Mouse (Mus musculus) T-helper 2 cell (primary cell): ENCODE measurements around the gene Upk3b.
"Not testable (repeated sequence)": the region's sequence is repeated elsewhere in the genome, so short reads cannot be mapped to it uniquely, and the experiment has no call there.

ENCODE experiments used
- in situ Hi-C: fragments of 300-600 bp; cut with MboI, MseI; formaldehyde crosslinking; loops from one replicate; pipeline ENCODE4 v1.15.1; 2025; ENCODE audit warnings: high pct_unique_total_duplicates

Gene Upk3b

DNA sequence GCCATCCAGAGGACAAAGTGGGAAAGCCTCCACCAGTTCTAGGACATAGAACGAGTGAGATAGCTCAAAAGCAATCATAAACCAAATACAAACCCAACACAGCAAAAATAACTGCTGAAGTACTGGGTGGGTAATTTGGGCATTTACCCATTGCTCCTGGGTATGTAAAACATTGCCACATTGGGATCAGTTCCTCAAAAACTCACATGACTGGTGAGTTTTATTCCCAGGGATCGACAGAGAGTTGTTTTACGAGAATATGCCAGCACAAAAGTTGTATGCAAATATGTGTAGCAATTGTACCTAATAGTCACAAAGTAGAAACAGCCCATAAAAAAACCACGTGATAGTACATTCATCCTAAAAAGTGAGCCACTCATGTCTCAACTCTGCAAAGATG, 3.4 kb upstream of the Upk3b start:
- in situ Hi-C loops, result no loop called here

- in situ Hi-C loops, result no loop called here
Observed at GRCm38 (mm10) chr5:136035285-136035684, 3.0 kb upstream of the Upk3b start.

DNA sequence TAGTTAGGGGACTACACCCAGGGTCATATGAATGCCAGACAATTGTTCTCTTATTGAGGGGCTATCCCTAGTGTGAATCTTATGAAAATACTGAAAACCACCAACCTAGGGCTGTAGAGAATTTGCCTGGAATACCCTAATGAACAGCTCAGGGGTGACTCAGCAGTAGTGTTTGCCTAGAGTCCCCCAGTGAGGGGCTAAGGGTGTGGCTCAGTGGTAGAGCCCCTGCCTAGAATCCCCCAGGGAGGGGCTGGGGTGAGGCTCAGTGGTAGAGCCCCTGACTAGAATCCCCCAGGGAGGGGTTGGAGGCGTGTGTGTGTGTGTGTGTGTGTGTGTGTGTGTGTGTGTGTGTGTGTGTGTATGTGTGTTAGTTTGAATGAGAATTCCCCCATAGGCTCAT, 1.6 kb upstream of the Upk3b start:
- in situ Hi-C loops, result no loop called here

GRCm38 (mm10) chr5:136040210-136040609, 1.9 kb downstream of the Upk3b start:
- in situ Hi-C loops, result no loop called here

DNA sequence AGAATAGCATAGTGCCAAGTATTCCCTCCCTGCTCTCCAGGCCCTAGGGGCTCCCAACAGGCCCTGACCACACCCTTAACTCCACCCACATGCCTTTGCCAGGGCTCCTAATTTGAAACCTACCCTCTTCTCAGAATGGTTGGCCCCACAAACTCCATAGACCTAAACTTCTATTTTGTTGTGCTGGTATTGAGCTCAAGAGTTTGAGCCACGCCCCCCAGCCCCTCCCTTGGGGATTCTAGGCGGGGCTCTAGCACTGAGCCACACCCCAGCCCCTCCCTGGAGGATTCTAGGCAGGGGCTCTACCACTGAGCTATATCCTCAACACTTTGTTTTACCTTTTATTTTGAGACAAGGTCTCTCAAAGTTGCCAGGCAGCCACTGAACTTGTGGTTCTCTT, 3.0 kb downstream of the Upk3b start:
- in situ Hi-C loops, result no loop called here

DNA sequence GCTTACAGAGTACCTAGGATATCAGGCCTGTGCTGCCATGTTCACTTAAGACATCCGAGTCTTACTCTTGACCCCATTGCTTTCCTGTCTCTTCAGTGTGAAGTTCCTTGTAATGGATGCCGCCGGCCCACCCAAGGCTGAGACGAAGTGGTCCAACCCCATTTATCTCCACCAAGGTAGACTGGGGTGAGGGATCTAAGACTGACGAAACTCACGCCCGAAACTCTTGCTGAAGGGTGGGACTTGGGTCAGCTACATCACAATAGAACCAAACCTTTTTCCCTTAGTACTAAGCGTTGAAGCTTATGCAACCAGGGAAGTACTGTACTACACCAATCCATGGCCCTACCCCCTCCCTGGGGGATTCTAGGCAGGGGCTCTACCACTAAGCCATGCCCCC, 3.4 kb downstream of the Upk3b start:
- in situ Hi-C loops, result no loop called here

- in situ Hi-C loops, result no loop called here
Observed at GRCm38 (mm10) chr5:136044865-136045264, 6.6 kb downstream of the Upk3b start.

DNA sequence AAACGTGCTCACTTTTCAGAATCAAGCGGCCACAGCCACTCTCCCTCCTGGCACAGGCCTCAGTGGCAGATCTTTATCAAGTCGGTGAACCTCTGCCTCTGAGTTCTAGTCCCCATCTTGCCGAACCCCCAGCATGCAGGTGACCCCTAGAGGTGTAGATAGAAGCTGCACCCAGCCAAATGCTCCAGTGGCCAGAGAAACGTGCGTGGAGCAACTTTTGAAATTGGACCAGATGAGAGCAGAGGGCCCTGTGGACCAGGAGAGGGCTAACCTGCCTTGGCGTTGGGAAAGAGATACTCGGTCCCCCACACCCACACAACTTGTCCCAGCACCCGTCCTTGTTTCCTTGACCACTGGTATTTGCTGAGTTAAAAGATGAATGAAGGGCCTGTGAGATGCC, 7.1 kb downstream of the Upk3b start:
- in situ Hi-C loops, result no loop called here

- in situ Hi-C loops, result no loop called here
Observed at GRCm38 (mm10) chr5:136045987-136046386, 7.7 kb downstream of the Upk3b start.

DNA sequence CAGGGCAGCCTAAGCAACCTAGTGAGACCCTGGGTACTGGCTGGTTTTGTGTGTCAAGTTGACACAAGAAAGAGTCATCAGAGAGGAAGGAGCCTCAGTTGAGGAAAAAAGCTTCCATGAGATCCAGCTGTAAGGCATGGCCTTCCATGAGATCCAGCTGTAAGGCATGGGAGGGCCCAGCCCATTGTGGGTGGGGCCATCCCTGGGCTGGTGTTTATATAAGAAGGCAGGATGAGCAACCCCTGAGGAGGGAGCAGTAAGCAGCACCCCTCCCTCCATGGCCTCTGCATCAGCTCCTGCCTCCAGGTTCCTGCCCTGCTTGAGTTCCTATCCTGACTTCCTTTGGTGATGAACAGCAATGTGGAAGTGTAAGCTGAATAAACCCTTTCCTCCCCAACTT, 10.2 kb downstream of the Upk3b start:
- in situ Hi-C loops, result not testable (repeated sequence)

DNA sequence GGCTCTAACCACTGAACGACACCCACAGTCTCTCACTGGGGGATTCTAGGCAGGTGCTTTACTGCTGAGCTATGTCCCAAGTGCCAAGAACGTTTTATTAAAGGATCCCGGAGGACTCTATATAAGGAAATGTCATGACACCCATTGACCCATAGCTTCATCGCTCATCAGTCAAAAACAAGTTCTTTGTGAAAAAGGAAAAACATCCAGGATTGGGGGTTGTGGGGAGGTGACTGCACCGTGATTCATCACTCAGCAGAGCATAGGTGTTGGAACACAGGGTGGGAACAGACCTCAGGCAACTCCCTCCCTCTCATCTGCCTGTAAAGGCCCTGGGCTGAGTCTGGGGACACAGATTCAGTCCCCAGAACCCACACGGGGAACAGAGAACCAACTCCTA, 11.6 kb downstream of the Upk3b start:
- in situ Hi-C loops, result no loop called here

GRCm38 (mm10) chr5:136051231-136052085, 13.2 kb downstream of the Upk3b start:
- in situ Hi-C loops, result no loop called here

DNA sequence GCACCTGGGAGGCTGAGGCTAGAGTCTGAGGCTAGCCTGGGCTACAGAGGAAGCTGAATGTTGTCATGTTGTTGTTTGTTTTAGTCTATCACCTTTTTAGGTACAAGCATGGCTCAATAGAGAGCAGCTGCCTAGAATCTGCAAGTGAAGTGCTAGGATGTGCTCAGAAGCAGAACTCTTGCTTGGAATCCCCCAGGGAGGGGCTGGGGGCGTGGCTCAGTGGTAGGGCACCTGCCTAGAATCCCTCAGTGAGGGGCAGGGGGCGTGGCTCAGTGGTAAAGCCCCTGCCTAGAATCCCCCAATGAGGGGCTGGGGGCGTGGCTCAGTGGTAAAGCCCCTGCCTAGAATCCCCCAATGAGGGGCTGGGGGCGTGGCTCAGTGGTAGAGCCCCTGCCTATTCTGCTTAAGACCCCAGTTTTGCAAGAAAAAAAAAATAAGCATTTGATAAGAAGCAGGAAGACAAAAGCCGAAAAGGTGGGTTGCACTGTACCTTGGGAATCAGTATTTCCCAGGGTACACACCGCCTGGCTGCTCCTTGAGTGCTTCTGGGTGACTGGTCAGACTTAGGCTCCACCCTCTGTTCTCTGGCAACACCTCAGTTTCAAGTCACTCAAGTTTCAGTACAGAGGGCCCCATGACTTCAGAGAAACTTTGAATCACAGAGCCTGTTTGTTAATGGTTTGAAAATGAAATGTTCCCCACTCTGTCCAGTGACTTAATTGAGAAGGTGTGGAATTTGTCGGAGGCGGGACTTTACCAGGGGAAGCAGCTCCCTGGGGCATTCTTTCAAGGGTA, 14.8 kb downstream of the Upk3b start:
- in situ Hi-C loops, result no loop called here

DNA sequence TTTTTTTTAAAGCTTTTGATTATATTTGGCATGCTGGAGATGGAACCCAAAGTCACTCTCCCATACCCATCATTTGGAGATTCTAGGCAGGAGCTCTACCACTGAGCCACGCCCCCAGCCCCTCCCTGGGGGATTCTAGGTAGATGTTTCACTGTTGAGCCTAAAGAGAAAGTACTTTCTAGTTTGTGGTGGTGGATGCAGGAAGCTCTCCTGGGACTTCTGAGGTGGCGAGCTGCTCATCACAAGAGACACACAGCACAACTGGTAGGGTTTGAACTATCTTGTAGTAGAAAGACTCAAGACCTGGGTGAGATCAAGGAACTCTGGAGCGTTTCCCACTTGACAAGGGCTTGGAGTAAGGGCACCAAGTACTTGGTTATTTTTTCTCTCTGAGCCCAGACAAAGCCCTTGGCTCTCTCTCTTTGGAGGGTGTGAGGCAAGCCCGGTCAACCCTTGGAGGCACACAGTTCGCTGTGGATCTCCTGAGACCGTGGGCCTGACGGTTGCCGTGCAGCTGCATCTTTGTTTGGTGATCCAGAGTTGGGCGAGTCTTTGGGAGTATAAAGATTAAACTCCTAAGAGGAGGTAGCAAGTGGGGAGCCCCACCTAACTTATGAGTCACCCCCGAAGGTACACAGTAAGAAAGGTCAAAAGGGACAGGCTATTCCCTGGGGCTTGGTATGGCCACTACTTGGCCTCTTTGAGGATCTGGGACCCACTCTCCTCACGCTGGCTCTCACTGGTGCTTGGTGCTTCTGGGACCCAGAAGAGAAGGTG, 16.2 kb downstream of the Upk3b start, which contains the start of gene Upk3bl:
Gene Upk3bl, plus strand, starts transcription at position 192 of the 777 bp plus-strand sequence.
- in situ Hi-C loops, result loop anchor here (5.0 kb wide), 1 partner anchor 72 kb away; the partner anchor contains the start of gene Zp3

- in situ Hi-C loops, result loop anchor here (5.0 kb wide), 1 partner anchor 74 kb away; the partner anchor contains the start of gene Zp3
Observed at GRCm38 (mm10) chr5:136056062-136056461, 17.8 kb downstream of the Upk3b start.

GRCm38 (mm10) chr5:136057085-136057484, 18.8 kb downstream of the Upk3b start:
- in situ Hi-C loops, result loop anchor here (5.0 kb wide), 1 partner anchor 75 kb away; the partner anchor contains the start of gene Zp3

GRCm38 (mm10) chr5:136061567-136061966, 23.3 kb downstream of the Upk3b start:
- in situ Hi-C loops, result no loop called here

DNA sequence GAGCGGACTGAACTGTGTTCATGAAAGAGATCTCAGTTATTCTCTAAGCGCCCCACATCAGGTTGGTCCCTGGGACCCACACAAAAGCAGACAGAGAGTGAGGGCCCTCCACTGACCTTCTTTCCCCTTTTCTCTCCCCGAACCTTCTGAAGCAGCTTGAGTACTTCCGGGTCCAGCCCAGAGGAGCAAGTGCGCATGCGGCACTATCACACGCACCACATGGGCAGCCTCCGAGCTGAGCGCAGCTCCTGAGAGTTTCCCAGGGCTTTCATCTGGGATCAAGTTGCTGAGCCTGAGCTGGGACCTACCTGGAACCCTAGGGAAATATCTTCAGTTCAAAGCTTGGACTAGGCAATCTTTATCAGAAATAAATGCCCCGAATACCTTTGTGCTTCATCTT, 25.6 kb downstream of the Upk3b start:
- in situ Hi-C loops, result no loop called here

GRCm38 (mm10) chr5:136066404-136067148, 28.3 kb downstream of the Upk3b start:
- in situ Hi-C loops, result not testable (repeated sequence)

- in situ Hi-C loops, result no loop called here
Observed at GRCm38 (mm10) chr5:136069411-136069810, 31.1 kb downstream of the Upk3b start.

DNA sequence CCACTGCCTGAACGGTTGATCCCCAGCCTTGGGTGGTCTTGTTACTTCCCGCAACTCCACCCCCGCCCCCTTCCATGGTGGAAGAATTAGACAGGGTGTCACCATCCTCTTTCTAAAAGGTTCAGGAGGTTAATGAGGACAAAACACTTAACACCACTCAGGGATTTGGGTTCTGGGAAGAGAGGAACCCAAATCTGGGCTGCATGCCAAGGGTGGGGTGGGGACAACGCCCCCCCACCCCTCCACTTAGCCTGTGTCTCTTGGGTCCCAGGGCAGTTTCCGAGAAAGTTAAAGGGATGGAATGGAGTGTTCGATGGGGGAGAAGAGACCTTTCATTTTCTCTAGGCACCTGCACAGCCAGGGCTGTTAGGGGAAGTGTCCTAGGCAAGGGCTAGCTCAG, 34.8 kb downstream of the Upk3b start:
- in situ Hi-C loops, result no loop called here
